Mouse (Mus musculus): ENCODE measurements around the gene Slc7a7.

Slc7a7 gene

GRCm38 (mm10) chr14:54328548-54328947 is 89.0 kb downstream of the Slc7a7 start:
- no peak for DNase-seq (ENCODE audit: low read depth, low spot score)

- DNase-seq (ENCODE audit: low read depth, low spot score), result no peak
Observed at GRCm38 (mm10) chr14:54324486-54324885, 93.1 kb downstream of the Slc7a7 start.

GRCm38 (mm10) chr14:54321556-54322376 is 95.8 kb downstream of the Slc7a7 start:
- no peak for DNase-seq (ENCODE audit: low read depth, low spot score)

Measured in mesoderm, embryonic 11.5 days (tissue).